Mouse (Mus musculus): ENCODE data around the gene Ccnd1. TPM values are rescaled to one million over a fixed set of nuclear protein-coding genes. Genes with fewer than 3 reads are reported as not detected.
"Not testable (repeated sequence)": the region's sequence is repeated elsewhere in the genome, so short reads cannot be mapped to it uniquely, and the experiment has no call there.

The Ccnd1 gene
- polyA plus RNA-seq, 1 experiment: 79.1 TPM

- no peak for DNase-seq (ENCODE audit: low spot score)
Measured at GRCm38 (mm10) chr7:144907793-144908192, 31.9 kb downstream of the Ccnd1 start.

GRCm38 (mm10) chr7:144906708-144907397, 32.9 kb downstream of the Ccnd1 start:
- DNase-seq (ENCODE audit: low spot score): no peak

DNA sequence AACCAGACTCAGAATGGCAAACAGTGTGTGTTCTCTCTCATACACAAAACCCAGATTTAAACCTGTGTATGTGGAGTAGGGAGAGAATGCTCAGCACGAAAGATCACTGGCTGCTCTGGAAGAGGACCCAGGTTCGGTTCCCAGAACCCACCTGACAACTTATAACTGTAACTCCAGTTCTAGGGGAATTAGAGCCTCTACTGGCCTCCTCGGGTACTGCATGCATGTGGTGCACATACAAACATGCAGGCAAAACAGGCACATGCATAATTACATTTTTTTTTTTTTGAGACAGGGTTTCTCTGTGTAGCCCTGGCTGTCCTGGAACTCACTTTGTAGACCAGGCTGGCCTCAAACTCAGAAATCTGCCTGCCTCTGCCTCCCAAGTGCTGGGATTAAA, 34.2 kb downstream of the Ccnd1 start:
- not testable (repeated sequence) for DNase-seq (ENCODE audit: low spot score)

DNA sequence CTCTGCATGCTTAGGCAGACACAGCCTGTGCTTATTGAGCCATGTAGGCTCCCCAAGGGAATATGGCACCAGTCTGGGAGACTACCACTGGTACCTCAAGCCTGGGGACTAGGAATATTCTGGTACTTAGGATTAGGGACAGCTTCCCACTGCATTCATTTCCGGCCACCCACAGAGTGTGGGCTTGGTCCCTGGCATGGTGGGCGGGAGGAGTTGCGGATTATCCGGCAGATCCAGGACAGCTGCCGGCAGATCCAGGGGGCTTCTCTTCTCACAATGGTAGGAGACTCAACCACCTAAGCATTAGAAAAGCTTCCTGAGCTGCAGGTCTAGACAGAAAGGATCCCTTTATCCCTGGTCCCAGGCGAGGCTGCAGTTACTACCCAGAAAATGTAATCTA, 41.2 kb downstream of the Ccnd1 start:
- no peak for DNase-seq (ENCODE audit: low spot score)

- no peak for DNase-seq (ENCODE audit: low spot score)
Measured at GRCm38 (mm10) chr7:144896294-144897218, 43.2 kb downstream of the Ccnd1 start, which contains the start of gene Fgf15. Gene Fgf15 (plus strand): TSS chr7:144896531.

DNA sequence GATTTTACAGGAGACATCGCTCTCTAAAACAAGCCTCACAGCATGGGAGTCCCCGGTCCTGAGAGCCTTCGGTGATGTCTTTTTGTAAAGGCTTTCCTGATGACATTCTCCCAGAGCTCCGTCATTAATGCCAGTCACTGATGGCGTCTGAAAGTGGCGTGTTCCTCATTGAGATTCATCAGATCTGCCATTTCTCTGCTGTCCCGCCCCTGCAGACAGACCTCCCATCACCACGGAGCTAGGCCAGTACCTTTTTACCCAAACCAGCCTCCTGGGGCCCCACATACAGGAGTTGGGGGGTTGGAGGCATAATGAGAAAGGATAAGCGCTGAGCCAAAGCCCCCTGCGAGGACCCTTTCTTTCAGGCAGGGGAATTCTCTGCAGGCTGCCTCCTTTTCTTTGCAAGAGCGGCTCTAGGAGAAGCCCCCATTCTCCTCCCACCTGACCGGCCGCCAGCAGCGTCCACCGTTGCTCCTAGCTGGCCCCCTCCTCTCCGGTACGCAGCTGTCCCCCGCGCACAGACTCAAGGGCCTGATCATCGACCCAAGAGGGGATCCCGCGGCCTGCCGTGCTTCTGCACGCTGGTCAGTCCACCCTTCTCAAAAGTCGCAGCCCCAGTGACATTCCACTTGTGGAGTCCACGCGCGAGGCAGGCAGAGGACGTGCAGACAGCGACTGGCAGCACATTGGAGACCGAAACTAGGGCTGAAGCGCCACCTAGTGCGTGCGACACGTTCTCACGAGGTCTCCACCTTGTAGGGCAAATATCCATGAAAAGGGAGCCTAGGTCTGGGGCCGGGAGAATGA, 44.2 kb downstream of the Ccnd1 start:
- DNase-seq (ENCODE audit: low spot score): no peak

- no peak for DNase-seq (ENCODE audit: low spot score)
Measured at GRCm38 (mm10) chr7:144894706-144895105, 45.0 kb downstream of the Ccnd1 start.

- no peak for DNase-seq (ENCODE audit: low spot score)
Measured at GRCm38 (mm10) chr7:144894191-144894590, 45.5 kb downstream of the Ccnd1 start.

GRCm38 (mm10) chr7:144892322-144892721, 47.4 kb downstream of the Ccnd1 start:
- no peak for DNase-seq (ENCODE audit: low spot score)

DNA sequence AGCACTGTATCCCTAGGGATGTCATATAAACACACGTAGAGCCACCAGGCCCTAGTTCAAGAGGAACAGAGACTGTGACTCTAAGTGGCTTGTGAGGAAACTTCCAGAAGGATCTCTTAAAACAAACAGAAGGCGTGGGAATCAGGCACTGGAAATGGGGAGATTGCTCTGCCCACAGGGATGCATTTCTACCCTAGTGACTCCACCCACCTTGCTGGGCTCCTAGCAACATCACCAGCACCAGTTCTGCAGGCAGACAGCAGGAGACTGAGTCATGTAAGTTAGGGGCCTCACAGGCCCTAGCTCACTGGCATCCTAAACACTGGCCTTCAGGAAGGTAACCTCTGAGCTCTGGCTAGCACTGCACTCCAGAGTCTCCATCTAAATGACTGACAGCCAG, 47.9 kb downstream of the Ccnd1 start:
- DNase-seq (ENCODE audit: low spot score): no peak

GRCm38 (mm10) chr7:144890661-144891060, 49.1 kb downstream of the Ccnd1 start:
- not testable (repeated sequence) for DNase-seq (ENCODE audit: low spot score)

- no peak for DNase-seq (ENCODE audit: low spot score)
Measured at GRCm38 (mm10) chr7:144888564-144889299, 51.0 kb downstream of the Ccnd1 start.

DNA sequence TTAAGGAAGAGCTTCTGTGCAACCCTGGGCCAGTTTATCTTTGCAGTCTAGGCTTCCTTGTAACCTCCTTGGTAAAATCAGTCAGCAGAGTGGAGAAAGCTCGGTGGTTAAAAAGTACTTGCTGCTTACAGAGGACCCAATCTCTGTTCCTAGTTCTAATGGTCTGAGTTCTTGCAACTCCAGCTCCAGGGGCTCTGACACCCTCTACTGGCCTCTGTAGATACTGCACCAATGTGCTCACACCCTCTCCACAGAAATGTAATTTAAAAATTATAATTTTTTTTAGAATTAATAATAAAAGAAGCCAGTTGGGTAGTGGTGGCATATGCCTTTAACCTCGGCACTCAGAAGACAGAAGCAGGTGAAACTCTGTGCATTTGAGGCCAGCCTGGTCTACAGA, 52.1 kb downstream of the Ccnd1 start:
- DNase-seq (ENCODE audit: low spot score): no peak

GRCm38 (mm10) chr7:144883106-144883505, 56.6 kb downstream of the Ccnd1 start:
- DNase-seq (ENCODE audit: low spot score): no peak

Other genes with a start within 250 kb of the Ccnd1 start
- 83.6 and 95.0 TPM in 2 replicates for gene Ano1, start 188.0 kb downstream of the Ccnd1 start, polyA plus RNA-seq (2012; rRNA removed)
- not detected in 2 replicates for gene Fgf3, start 101.8 kb downstream of the Ccnd1 start, polyA plus RNA-seq (2012; rRNA removed)
- gene Fgf4, start 92.6 kb downstream of the Ccnd1 start, polyA plus RNA-seq (2012; rRNA removed): not detected in 2 replicates
- gene Fgf15, start 43.4 kb downstream of the Ccnd1 start, polyA plus RNA-seq (2012; rRNA removed): not detected in 2 replicates
- 48.1 and 48.3 TPM in 2 replicates for gene LTO1, start 24.8 kb downstream of the Ccnd1 start, polyA plus RNA-seq (2012; rRNA removed)